Mouse (Mus musculus) heart, embryonic 10.5 days (tissue): ENCODE results near the gene Fam111a. TPM values are rescaled to one million over a fixed set of nuclear protein-coding genes. Genes with fewer than 3 reads are reported as not detected.

ENCODE experiments used
- DNase-seq: peaks from one replicate; pipeline ENCODE4 v3.0.0-alpha.2; 2017; ENCODE audit warnings: low spot score
- H3K27ac ChIP-seq: fragments of 300-500 bp; sonication (generic); 2 replicates; pipeline ENCODE4 v1.5.1; 2016; ENCODE audit warnings: mild to moderate bottlenecking
- H3K27me3 ChIP-seq: fragments of 300-500 bp; sonication (generic); 2 replicates; pipeline ENCODE4 v1.6.1; 2016; ENCODE audit warnings: mild to moderate bottlenecking; ENCODE audit not compliant: poor library complexity, insufficient read depth, severe bottlenecking
- H3K36me3 ChIP-seq: fragments of 300-500 bp; sonication (generic); 2 replicates; pipeline ENCODE4 v1.6.1; 2016; ENCODE audit warnings: mild to moderate bottlenecking, moderate library complexity
- H3K4me1 ChIP-seq: fragments of 300-500 bp; sonication (generic); 2 replicates; pipeline ENCODE4 v1.6.1; 2016; ENCODE audit warnings: mild to moderate bottlenecking
- H3K4me3 ChIP-seq: fragments of 300-500 bp; sonication (generic); 2 replicates; pipeline ENCODE4 v1.5.1; 2016; ENCODE audit warnings: mild to moderate bottlenecking, moderate library complexity
- H3K9me3 ChIP-seq: fragments of 300-500 bp; sonication (generic); 2 replicates; pipeline ENCODE4 v1.6.1; 2016; ENCODE audit warnings: mild to moderate bottlenecking, moderate library complexity
- WGBS: fragments of 180-500 bp; shearing (Covaris S2); methylation state at CpG from one replicate; pipeline ENCODE4 v1.1.7; 2016; 5-methylcytosine and 5-hydroxymethylcytosine counted together
- polyA plus RNA-seq: library from polyadenylated mRNA; unstranded; fragments of >200 nt; fragmentation: Nextera tagmentation; extraction: Ambion mirVana; gene quantifications from 2 replicates; pipeline ENCODE4 v1.2.1, GENCODE M21; 2016

Fam111a gene
- polyA plus RNA-seq, 1 experiment from 2014 or later: 21.3 TPM

DNA sequence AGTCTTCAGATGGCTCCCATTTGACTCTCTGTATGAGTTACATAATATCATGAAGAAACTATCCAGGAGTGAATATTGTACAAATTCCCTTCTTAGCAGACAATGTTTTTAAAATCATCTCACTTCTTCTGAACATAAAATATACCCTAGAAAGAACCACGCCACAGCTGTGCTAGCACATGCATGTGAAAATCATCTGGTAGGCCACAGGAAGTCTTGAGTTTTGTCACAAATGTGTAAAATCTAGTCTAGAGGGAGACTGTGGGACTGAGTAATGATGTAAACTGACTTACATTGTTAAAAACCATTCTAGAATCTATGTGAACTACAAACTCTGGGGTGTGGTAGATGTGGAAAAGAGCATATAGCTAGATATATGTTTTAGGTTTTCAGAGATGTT lies 26.1 kb downstream of the Fam111a start:
- H3K27me3 ChIP-seq: no peaks in the 10 kb centered on the region
- no peak overlapping the region for H3K27ac ChIP-seq
- H3K9me3 ChIP-seq: no peaks in the 10 kb centered on the region
- no peak overlapping the region for H3K4me3 ChIP-seq
- WGBS: 80% methylated on average over 1 of the region's 1 CpGs
- H3K4me1 ChIP-seq: peaks cover 12% of the 10 kb centered on the region; the same call in 1 of the 2 replicates
- DNase-seq: no peak
- no peaks in the 10 kb centered on the region for H3K36me3 ChIP-seq

DNA sequence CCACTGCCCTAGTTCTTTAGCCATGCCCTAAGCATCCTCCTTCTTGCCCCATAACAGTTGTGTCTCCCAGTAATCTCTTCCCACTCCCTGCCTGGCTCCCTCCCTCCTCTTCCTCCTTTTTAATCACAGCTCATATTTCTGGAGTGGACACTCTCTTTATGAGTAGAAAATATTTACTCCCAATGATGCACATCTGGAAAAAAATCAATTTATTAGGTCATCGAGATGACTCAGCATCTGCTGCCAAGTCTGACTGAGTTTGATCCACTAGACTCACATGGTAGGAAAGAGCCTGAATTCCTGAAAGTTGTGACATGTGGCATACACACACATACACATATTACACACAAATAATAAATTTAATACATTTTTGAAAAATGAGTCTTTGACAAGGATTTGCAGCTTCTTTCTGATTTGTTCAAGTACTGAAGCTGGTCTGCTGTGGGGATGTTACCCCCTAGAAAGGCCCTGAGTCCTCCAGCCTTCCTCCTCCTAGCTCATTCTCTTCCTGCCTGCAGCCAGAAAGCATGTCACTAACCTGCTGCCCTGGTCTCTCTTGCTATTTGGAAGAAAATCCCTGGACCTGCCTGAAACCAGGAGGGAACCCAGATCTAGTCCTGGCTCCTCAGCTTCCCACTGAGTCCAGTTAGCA lies 27.2 kb downstream of the Fam111a start:
- Histone ChIP-seq H3K4me3 (peak overlapping the region; percentile 57), H3K9me3 (no peaks in the 10 kb centered on the region), H3K4me1 (peaks cover 12% of the 10 kb centered on the region; the same call in 1 of the 2 replicates), H3K27me3 (no peaks in the 10 kb centered on the region), H3K27ac (peak overlapping the region; percentile 70; the same call in 1 of the 2 replicates), H3K36me3 (peaks cover 7% of the 10 kb centered on the region)
- WGBS: 86% methylated on average over 1 of the region's 1 CpGs
- DNase-seq: no peak

DNA sequence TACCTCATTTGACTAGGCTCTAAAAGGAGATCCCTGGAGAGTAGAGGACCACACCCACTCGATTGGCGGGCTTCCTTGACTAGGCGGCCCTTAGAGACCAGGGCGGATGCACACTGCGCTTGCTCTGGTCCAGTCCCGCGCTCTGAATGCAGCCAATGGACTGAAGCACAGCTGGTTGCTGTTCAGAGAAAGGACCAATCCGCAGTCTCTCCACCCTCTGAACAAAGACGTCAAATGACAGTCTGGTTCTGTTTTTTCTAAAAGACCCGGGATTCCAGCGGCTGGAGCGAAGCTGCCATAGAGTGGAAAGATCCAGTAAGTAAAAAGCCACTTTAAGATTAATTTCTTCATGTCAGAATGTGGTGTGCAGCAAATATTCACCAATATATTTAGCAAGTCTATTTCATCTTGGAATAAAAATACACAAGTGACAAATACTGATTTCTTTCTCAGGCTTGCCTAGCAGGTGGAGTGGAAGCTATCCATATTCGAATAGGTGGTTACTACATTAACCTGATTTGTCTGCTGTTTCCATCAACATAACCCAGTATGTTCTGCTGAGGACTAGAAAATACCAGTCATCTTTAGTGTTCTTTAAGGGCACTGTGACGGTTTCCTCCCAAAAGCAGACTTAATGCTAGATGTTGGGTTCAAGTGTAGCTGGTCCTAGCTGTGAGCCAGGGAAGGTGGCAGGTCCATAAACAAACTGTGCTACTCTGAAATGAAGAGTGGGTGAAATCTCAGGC lies 27.9 kb downstream of the Fam111a start:
- peak overlapping the region; percentile 80 for H3K27ac ChIP-seq
- 10% methylated on average over 14 of the region's 14 CpGs for WGBS
- DNase-seq: peak; percentile 96
- no peaks in the 10 kb centered on the region for H3K27me3 ChIP-seq
- peak overlapping the region; percentile 57 for H3K4me3 ChIP-seq
- H3K36me3 ChIP-seq: peaks cover 14% of the 10 kb centered on the region
- H3K9me3 ChIP-seq: no peaks in the 10 kb centered on the region
- H3K4me1 ChIP-seq: peaks cover 12% of the 10 kb centered on the region; the same call in 1 of the 2 replicates

DNA sequence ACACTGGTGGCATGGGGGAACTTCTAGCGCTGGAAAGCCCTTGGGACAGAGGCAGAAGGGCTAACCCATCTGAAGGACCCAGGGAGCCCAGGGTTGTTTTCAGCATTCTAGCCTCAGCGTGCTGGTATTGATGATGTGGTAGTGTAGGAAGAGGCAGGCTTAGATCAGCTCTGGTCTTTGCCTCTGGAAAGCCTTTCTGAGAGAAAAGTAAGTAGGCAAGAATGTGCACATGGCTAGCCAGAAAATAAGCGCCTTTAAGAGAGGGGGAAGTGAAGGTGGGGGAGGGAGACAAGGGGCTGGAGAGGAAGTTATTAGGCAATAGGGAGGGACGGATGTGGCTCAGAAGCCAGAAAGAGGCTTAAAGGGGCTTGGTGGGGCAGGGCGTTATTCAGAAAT lies 28.5 kb downstream of the Fam111a start:
- Histone ChIP-seq H3K27ac (peak overlapping the region; percentile 80), H3K36me3 (peaks cover 17% of the 10 kb centered on the region), H3K9me3 (no peaks in the 10 kb centered on the region), H3K4me3 (peak overlapping the region; percentile 57), H3K4me1 (peaks cover 12% of the 10 kb centered on the region; the same call in 1 of the 2 replicates), H3K27me3 (no peaks in the 10 kb centered on the region)
- DNase-seq: no peak
- 21% methylated on average over 5 of the region's 5 CpGs for WGBS

DNA sequence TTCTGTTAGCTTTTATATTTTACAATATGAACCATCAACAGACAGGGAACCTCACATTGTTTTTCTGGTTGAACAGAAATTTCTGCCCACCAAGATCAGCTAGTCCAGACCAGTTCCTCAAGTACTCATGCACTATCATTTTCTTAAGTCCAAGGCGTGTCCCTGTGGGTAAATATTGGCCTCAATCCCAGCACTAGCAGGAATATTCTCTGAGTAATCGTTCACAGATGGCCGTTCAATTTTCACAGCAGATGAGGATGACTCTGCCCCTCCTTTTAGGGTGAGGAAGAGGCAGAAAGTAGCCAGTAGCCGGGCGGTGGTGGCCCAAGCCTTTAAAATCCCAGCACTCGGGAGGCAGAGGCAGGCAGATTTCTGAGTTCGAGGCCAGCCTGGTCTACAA lies 29.6 kb downstream of the Fam111a start:
- Histone ChIP-seq H3K9me3 (no peaks in the 10 kb centered on the region), H3K4me1 (peaks cover 12% of the 10 kb centered on the region; the same call in 1 of the 2 replicates), H3K27me3 (no peaks in the 10 kb centered on the region), H3K36me3 (peaks cover 17% of the 10 kb centered on the region), H3K27ac (no peak overlapping the region), H3K4me3 (no peak overlapping the region)
- WGBS: 89% methylated on average over 7 of the region's 7 CpGs
- no peak for DNase-seq

DNA sequence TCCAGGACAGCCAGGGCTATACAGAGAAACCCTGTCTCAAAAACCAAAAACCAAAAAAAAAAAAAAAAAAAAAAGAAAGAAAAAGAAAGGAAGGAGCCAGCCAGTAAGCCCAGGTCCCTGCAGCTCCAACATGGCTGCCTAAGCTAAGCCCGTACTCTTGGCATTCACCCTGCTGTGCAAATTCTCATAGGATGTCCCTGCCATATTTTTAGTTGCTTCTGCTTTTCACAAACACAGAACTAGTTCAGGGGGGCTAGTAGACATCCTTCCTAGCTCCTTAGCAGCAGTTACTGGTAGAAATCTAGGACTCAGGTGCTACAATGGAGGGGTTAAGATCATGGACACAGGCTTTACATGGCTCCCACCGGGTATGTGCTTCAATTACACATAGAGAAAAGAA lies 30.0 kb downstream of the Fam111a start:
- Histone ChIP-seq H3K27ac (no peak overlapping the region), H3K36me3 (peaks cover 17% of the 10 kb centered on the region), H3K27me3 (no peaks in the 10 kb centered on the region), H3K4me3 (no peak overlapping the region), H3K9me3 (no peaks in the 10 kb centered on the region), H3K4me1 (peaks cover 12% of the 10 kb centered on the region; the same call in 1 of the 2 replicates)
- WGBS: 88% methylated on average over 2 of the region's 2 CpGs
- DNase-seq: no peak

DNA sequence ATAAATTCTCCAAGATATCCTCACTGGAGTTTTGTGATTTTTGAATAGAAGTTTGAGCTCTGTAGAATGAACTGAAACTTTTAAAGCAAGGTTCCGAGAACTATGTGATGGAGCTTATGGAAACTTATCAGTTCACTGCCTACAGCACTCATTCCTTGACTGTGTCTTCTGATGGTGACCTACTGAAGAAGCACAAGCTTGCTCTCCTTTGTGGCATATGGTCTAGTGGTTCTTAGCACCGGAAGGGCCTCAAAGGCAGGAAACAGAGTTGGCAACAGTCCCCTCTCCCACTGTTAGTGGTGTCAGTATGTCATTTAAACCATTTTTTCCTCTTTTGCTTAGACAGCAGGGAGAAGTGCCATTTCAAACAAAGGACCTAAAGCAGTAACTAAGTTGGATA lies 31.1 kb downstream of the Fam111a start:
- 90% methylated on average over 2 of the region's 2 CpGs for WGBS
- Histone ChIP-seq H3K4me1 (peaks cover 12% of the 10 kb centered on the region; the same call in 1 of the 2 replicates), H3K36me3 (peaks cover 17% of the 10 kb centered on the region), H3K27ac (no peak overlapping the region), H3K4me3 (no peak overlapping the region), H3K27me3 (no peaks in the 10 kb centered on the region), H3K9me3 (no peaks in the 10 kb centered on the region)
- DNase-seq: no peak

DNA sequence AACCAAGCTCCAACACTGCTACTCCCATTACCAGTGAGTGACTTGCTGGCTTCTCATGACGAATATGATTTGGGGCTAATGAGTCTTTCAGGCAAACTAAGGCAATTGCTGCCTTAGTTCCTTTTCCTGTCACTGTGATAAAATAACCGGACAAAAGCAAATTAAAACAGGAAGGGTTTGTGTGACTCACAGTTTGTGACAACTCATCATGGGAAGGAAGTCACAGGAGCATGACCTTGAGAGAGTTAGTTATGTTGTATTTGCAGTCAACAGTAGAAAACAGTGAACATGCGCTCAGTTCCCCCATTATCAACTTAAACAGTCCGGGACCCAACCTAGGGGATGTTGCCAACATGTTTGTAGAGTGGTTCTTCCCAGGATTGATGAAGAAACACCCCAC lies 39.8 kb downstream of the Fam111a start:
- no peak for DNase-seq
- no peaks in the 10 kb centered on the region for H3K9me3 ChIP-seq
- H3K4me1 ChIP-seq: no peaks in the 10 kb centered on the region
- H3K27ac ChIP-seq: no peak overlapping the region
- no peak overlapping the region for H3K4me3 ChIP-seq
- no peaks in the 10 kb centered on the region for H3K27me3 ChIP-seq
- WGBS: 66% methylated on average over 4 of the region's 4 CpGs
- H3K36me3 ChIP-seq: 0 out of 2 replicates have a peak, but pooled peaks cover 3% of the 10 kb centered on the region

DNA sequence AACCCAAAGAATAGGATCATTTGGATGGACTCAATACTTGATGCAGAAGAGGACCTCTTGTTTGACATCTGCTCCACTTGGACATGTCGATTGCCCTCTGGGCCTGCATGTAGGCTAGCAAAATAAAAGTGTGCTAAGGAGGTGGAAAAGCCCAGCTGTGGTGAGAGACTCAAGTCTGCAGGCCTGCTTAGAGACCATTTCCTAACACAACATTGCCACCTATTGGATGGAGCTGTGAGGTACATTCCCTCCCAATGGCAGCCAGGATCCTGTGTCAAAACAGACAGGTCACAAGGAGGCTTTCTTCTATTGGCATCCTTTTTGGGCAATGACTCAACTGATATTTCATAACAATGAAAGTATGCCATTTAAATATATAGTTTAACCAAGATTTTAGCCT lies 46.4 kb downstream of the Fam111a start:
- Histone ChIP-seq H3K4me1 (peaks cover 9% of the 10 kb centered on the region), H3K27ac (no peak overlapping the region), H3K36me3 (no peaks in the 10 kb centered on the region), H3K4me3 (no peak overlapping the region), H3K9me3 (no peaks in the 10 kb centered on the region), H3K27me3 (peaks cover 7% of the 10 kb centered on the region)
- WGBS: 17% methylated on average over 1 of the region's 1 CpGs
- DNase-seq: peak; percentile 76

DNA sequence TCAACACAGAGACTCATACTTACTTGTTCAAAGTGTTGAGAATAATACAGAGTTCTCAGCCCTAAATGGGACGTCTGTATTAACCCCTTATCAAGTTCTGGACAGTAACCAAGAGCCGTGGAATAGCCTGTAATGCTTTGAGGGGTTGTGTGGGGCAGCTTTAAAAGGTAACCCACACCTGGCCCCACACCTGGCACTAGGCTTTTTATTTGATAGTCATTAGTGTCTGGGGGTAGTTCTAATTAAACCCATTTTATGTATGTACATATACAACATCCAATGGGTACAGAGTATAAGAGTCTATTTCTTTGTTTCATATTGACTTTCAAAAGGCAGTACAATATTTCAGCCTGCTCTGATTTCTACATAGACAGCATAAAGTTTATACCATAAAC lies 49.6 kb downstream of the Fam111a start:
- Histone ChIP-seq H3K4me3 (peak overlapping the region; percentile 66; the same call in 1 of the 2 replicates), H3K27ac (no peak overlapping the region), H3K36me3 (no peaks in the 10 kb centered on the region), H3K27me3 (peaks cover 10% of the 10 kb centered on the region), H3K4me1 (peaks cover 9% of the 10 kb centered on the region), H3K9me3 (no peaks in the 10 kb centered on the region)
- WGBS: 61% methylated on average over 2 of the region's 2 CpGs
- no peak for DNase-seq

DNA sequence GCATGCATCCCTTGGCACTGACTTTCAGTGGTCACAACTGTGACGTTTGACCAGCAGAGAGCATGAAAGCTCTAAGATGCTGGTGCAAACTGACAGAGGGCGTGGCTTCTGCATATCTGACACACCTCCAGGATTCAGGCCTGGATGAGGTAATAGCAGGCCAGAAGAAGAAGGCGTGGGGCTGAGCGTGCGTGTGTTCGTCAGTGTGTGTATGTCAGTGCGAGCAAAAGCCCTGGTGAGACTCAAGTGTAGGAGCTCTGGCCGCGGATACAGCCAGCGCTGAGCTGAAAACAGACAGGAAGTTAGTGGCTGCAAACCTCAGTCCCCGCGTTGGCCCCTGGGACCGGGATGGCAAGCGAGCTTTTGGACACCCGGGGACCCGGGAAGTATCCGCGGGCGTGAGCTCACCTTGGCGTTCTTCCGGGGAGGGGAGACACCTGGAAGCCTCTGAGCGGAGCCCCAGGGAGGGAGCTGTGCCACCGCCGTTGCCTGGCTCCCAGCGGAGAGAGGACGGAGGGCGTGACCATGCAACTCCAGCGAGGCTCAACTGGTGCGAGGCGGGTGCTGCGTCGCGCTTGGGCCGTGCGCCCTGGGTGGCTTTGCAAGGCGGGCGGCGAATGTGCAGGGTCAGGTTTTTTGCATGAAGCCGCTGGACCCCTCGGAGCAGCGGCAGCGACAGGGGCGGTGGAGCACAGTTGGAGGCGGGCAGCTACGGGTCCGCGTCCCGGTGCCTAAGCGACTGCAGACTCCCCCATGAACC lies 50.2 kb downstream of the Fam111a start:
- H3K4me1 ChIP-seq: peaks cover 9% of the 10 kb centered on the region
- peak overlapping the region; percentile 77 for H3K27ac ChIP-seq
- no peaks in the 10 kb centered on the region for H3K9me3 ChIP-seq
- H3K27me3 ChIP-seq: peaks cover 10% of the 10 kb centered on the region
- peak; percentile 80 for DNase-seq
- WGBS: under 1% methylated on average over 49 of the region's 49 CpGs
- peak overlapping the region; percentile 66 for H3K4me3 ChIP-seq
- H3K36me3 ChIP-seq: no peaks in the 10 kb centered on the region

DNA sequence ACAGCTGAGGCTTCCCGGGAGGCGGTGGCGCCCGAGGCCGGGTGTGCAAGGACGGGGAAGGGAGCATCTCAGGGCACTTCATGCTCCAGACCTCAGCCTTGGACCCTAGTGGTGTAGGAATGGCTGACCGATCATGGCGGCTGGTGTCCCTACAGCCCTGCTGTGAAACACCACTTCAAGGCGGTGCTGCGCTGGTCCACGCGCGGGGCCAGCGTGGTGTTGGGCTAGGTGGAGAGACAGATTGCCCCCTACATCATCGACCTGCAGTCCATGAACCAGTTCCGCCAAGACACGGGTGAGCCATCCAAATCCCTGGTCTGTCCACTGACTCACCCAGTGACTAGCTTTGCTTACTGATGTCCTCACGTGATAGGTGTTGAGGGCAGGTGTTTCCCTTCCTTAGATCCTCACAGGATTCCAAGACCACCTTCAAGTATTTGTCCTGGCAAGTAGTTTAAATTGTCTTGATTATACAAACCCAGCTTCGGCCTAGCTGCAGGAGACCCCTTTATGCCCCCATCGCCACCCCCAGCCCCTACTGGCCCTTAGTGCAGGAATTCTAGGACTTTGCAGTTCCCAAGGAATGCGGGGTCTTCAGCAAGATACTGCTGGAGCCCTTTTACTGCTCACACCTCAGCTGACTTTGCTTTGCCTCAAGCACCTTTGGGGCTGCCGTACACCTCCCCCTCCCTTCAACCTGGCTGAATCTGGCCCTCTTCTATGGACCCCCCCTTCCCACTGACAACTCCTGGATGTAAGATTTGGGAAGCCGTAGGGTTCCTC lies 50.9 kb downstream of the Fam111a start:
- H3K4me1 ChIP-seq: peaks cover 9% of the 10 kb centered on the region
- H3K9me3 ChIP-seq: no peaks in the 10 kb centered on the region
- DNase-seq: no peak
- peak overlapping the region; percentile 77 for H3K27ac ChIP-seq
- no peaks in the 10 kb centered on the region for H3K36me3 ChIP-seq
- H3K4me3 ChIP-seq: peak overlapping the region; percentile 66
- WGBS: 16% methylated on average over 23 of the region's 23 CpGs
- peaks cover 10% of the 10 kb centered on the region for H3K27me3 ChIP-seq
